Mouse (Mus musculus) retina, postnatal 7 days (tissue): ENCODE measurements at regions not wholly inside any gene's neighbourhood (a gene's known extent, or its start where the extent isn't known, plus 50 kb on each side); places are given as distances from the start of the nearest gene placed in this dataset.
"Not testable (repeated sequence)": the region's sequence is repeated elsewhere in the genome, so short reads cannot be mapped to it uniquely, and the experiment has no call there.

ENCODE experiments used
- DNase-seq: peaks from one replicate; pipeline ENCODE4 v3.0.0-alpha.2; 2012; ENCODE audit warnings: low read depth, low spot score

DNA sequence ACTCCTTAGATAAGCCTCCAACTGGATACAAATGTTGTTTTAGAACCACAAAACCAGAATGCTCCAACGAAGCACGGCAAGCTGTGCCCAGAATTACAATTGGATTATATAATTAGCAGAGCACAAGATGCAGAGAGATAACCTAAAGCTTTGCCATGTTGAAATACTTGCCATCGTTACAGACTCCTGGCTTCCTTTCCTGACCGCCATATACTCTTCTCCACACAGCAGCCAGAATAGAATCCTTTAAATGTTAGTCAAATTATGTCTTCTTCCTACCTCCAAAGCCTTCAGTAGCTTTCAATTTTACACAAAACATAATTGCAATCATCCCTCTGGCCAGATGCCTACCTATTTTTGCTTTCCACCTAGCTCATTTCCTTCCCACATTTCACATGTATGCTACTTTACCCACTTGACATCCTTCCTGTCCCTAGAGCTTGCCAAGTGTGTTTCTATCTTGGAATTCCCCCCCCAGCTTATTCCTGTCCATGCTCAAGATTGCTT, 52.8 kb upstream of the G2e3 start:
- DNase-seq: no peak

DNA sequence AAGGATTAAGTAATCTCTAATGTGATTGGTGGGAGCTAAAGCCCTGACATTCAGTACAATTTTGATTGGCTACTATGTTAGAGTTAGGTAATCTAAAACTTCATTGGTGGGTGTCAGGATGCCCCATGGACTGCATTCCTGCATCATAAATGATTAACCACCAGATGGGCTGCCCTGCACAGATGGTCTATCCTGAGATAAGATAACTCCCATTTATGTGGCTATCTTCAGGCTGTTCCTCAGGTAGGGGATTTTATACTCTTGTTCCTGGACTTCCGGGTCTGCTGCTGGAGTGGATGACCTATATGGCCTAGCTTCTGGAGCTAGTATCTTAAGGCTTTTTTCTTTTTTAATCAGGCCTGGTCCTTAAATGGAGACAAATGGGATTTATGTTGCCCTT, 69.5 kb upstream of the G2e3 start:
- no peak for DNase-seq

DNA sequence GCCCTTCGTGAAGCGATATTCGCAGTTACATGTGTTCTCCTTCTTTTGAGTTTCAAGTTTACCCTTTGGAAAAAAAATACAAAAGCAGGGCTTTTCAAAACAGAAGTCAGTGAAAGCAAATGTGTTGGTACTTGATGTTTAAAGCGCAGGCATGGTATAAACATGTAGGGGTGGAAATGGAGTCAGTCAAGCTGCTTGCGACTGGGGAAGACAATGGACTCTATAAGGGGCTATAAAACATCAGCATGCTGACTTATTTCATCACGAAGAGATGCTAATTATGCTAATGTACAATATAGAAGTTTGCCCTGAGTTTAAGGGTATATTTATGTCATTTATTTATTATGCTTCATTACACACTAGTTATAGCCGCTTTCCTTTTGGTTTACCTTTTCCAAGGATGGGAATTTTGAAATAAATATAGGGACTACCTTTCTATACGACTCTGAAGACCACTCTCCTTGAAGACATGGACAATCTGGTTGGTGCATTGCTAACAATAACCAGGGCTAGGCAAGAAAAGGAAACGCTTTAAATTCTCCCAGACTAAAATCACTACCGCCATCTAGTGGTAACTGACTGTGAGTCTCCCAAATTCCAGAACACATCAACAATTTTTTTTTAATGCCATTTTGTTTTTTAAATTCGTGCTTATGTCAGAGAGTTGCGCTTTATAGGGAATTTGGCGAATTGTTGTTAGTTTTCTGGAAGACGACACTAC, 71.9 kb upstream of the G2e3 start:
- peak; percentile 30 for DNase-seq

DNA sequence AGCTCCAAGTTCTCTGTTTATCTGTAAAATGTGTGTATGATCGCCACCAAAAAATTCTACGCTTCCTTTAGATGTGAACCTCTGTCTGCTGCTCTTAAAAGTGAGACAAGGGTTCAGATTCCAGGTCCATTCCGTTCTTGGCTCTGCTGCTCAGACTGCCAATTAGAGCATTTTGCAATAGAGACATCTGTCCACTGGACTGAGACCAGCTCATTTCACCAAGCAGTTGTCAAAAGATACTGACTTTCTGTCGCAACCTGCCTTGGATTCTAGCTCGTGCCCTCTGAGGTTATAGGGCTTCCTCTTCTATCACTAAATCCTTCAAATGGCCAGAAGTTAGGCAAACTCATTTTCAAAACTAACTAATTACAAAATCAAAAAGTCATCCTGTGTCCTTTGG, 74.4 kb upstream of the G2e3 start:
- no peak for DNase-seq

DNA sequence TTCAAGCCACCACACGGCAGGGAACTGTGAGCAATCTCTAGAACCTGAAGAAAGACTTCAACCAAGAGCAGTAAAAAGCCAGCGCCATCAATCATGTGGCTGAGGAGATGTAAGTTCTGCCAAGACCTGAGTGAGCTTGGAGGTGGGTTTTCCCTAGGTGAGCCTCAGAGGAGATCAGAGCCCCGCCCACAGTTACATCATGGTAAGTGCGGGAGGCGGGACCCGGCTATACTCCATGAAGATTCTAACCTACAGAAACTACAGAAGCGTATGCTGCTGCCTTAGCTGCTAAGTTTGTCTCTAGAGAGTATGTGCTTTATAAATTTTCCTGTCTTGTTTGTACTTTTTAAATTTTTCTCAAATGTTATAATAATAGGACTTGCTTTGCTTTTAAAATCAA, 105.0 kb upstream of the G2e3 start:
- DNase-seq: no peak

DNA sequence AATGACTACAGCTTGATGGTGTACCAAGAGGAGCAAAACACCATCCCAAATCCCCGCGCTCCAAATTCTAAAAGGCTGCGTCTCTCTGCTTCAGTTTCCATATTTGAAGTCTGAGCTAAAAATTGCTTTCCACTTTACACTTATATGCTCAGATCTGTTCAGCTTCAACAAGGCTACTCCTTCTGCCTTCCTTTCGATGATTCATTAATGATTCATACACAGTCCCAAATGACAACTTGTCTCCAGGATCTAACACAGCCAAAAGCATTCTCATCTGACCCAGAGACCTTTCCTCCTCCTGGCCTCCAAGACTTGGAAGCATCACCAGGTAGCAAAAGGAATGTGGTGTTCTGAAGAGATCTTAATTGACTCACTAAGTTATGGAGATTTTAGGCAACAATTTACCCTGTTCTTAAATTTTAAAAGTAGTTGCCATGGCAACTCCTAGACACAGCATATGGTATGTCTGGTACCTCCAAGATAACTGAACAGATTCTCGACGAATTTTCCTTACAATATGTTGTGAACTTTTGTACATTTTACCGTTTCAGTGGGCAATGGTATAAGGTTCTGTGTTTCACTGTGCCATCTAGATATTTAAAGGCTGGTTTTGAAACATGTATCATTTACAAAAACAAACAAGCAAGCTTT, 106.6 kb upstream of the G2e3 start:
- DNase-seq: no peak

DNA sequence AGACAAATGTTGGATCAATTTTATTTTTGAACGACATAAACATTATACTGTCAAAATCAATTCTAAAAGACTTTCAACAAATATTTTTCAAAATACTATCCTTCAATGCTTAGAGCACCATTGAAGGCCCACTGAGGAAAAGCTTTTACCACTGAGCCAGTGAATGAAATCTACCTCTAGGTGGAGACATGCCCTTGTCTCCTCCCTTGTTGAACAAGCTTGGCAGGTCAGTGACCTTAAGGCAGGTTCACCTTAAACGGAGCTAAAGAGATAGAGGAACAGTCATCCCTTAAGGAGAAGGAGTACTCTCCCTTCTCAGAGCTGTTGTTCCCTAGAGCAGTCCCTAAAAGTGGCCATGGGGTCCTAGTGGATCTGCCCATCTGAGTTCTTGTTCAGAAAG, 136.2 kb upstream of the G2e3 start:
- DNase-seq: no peak

DNA sequence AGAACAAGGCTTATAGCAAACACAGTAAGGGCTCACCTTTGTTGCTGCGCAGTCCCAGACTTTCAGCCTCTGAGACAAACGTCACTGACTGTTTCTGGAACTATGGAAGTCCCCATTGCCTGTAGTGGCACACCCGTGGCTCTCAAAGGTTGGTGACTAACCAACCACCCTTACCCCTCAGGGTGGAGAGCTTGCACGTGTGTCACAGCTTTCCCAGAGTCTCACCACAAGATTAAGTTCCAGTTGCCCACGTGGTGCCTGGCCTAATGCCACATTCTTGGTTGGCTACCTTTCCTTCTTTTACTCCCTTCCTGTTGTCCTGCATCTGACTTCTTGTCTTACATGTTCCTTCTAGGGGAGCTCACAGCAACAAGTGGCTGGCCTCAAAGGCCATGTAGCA, 151.6 kb upstream of the G2e3 start:
- no peak for DNase-seq

DNA sequence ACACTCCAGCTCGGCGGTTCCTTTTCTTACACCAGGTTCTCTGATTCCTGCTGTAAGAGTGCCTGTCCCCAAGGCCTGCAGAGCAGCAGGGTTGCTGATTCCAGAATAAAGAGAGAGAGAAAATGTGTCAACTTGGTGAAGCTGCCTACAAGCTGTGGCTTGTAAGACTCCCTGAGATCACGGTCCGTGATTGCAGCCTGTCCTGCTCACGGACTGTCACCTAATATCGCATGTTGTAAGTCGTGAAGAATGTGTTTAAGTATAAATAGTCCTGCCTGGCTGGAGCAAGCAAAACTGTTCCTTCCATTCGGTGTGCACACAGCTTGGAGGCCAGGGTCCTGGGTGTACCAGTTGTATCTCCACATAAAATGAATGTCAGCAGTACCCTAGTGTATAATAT, 152.7 kb upstream of the G2e3 start:
- DNase-seq: no peak

DNA sequence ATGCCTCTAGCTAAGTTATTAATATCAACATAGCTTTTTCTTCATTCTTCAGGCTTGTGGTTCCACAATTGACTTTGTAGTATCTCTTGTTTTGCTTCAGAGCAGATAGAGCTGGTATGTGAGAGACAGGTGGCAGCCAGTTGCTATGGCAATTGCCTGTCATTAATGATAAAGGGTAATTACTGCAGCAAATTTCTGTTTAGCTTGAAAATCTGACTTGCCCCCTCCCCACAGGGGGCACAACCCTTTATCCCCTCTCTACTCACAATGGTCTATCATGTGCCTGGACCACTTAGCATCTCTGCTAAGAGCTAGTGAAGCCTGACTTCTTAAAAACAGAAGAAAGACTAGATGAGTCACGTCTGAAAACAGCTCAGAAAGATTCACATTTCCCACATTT, 157.1 kb upstream of the G2e3 start:
- no peak for DNase-seq

DNA sequence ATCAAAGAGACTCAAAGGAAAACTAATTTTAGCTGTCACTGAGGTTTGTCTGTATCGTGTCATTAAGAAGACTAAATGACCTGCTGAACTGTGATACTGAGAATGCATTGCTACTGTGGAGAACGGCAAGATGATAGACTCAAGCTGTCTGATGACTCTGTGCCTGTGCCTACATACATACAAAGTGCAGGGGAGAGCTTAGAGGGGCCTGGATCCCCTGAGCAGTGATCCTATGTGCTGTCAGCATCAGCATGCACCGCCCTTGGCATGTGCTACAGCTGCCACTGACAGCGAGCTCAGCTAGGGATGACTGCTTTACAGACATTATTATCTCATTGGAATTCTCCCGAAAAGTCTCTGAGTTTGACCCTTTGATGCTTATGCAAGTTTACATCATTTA, 157.7 kb upstream of the G2e3 start:
- DNase-seq: no peak

DNA sequence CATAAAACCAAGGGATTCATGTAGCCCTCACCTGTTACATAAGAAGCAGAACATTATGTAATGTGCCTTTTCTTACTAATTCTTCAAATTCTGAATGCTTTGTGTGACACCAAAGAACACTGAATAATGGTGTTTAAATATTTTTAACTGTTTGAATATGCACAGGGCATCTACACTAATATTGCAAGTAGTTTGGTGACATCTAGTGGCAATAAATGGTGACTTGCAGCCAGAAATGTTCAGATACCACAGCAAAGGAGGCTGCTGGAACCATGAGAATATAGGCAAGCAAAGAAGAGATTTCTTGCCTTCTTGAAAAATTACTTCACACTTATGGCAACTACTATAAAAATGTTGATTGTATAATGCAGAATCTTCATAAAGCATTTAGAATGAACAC, 159.6 kb upstream of the G2e3 start:
- peak; percentile 25 for DNase-seq

DNA sequence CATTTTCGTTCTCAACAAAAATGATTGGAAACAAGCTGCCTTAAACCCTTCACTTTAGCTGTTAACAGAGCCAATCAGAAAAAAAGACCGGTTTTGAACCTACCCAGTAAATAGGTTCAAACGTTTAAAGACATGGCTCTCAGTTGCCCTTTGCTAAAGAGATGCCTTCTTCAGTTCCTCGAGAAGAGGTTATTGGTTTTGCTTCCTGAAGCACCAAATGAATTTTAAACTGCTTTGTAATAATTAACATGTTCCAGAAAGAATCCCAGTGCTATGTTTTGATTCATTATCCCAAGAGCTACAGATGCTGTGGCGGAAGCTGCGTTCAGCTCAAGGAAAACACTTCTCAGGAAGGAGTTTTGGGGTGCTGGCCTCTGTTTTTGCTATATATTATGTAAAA, 160.1 kb upstream of the G2e3 start:
- no peak for DNase-seq

DNA sequence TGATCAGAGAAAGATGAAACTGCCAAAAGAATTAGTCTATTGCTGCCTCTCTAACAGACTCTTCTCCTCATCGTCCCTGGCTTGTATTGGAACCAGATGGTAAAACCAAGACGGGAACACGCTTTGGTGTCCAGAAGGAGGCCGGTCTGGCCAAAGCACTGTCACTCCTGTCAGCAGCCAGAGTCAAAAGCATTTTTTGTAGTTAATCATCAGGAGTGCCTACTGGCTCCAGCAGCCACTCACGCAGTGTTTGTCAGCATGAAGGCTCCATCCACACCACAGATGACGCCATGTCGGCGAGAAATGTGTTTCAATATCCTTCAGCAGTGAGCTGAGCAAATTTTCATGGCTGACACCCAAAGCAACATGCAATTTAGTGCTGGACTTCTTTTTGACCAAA, 162.1 kb upstream of the G2e3 start:
- no peak for DNase-seq

DNA sequence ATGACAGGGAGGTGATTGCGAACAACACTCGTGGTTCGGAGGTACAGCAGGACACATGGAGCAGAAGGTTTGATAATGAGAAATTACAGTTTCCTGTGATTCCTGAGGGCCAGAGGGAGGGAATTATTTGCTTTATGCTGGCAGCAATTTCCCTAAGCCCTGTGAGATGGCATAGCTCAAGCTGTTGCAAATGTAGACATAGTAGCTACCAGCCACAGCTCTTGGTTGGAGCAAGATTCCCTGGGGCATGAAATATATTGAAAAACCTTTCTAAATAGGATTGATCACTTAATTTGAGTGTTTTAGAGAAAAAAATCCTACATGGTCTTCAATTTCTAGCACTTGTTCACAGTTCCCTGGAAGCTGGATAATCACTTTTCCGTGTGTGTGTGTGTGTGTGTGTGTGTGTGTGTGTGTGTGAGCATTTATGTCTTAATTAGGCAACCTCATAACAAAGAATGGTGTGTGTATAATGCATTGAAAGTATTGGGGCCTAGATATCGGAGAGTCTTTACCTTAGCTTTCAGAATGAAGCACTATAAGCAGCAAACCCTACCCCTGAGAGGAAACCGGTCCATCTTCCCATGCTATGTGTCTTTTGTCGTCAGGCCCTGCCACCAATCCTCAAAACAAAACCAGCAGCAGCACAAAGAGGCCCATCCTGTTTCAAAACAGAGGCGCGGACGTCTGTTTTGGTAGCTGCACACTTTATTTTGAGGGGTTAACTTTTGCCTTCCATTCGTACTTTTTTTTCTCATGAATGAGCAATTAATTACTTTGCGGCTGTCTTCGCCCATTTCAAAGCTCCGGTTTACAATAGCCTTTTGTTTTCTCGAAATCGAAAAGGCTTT, 172.7 kb upstream of the G2e3 start:
- DNase-seq: no peak

DNA sequence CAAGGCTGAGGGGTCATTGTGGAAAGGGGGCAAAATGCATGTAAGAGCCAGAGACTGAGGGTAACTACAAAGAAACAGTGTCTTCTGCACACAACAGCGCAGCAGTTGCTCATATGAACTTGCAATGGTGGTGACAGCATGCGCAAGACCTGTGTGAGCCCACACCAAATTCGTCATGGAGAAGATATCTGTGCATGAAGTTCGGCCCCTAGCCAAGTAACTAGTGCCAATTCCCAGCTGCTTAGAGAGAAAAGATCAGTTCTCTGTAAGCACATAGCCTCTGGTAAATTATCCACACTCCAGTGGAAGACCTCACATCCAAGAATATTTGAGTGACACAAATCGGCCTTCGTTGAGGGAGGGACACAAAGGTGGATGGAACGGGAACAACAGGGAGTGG, 182.7 kb upstream of the G2e3 start:
- no peak for DNase-seq

DNA sequence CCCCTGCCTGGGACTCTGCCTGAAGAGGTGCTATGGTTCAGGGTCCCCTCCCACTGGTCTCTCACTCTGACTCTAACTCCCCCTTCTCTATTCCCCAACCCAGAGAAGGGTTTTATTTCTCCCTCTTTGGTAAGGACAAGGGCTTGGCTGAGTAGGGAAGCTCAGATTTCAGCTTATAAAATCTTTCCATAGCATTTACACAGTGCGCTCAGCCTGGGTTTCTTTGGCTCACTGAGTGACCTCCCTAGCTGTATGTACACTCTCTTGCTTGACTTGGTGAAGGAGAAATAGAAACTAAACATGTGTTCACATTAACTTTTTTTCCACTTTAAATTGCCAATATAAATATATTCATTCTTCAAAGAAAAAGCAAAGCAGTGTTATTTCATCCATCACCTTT, 186.9 kb upstream of the G2e3 start:
- no peak for DNase-seq

DNA sequence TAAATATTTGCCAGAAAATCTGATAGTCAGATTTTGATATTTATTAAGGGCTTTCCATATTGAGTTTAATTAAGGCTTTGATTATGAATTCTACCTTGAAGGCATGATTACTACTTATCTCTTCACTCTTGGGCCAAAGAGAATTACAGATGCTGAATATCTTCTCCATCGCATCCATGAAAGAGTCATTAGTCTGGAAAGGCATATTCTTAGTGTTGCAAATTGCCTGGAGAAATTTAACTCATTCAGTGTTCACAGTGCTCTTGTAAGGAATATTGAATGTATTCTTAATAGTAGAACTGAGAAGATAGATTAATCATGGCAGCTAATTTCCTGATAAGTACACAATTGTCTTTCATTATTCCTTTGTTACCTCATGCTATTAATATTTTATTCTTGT, 187.7 kb upstream of the G2e3 start:
- DNase-seq: no peak

DNA sequence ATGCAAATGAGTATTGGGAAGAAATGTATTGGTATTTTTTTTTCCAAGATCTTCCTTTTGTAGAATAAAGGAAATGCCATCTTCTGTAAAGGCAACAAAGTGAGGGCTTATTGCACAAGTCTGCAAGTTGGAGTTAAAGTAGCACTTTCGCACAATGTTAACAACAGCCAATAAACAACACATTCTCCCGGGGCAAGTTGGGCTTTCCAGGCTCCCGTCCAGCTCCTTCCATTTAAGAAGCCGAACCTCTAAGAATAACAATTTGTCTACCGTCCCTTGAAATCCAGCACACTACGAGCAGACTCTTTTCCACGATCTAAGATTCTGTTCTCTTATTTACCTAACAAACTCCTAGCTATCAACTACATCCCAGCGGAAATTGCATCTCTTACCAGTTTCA, 199.9 kb upstream of the G2e3 start:
- DNase-seq: no peak

DNA sequence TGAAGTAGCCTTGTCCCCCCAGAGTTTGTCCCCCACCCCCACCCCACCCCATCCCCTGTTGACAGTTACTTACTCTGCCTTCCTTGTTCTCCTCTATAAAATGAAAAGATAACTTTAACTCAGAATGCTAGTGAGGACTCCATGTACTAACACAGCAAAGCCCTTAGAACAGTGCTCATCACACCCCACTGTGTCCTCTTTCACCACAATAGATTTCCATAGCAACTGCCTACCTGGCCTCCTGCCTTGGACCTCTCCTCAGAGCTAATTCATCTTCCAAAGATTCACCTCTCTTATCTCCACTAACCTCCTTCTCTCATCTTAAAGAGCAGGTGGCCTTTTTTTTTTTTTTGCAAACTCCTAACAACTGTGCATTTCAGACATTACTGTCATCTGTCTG, 204.0 kb upstream of the G2e3 start:
- DNase-seq: no peak

DNA sequence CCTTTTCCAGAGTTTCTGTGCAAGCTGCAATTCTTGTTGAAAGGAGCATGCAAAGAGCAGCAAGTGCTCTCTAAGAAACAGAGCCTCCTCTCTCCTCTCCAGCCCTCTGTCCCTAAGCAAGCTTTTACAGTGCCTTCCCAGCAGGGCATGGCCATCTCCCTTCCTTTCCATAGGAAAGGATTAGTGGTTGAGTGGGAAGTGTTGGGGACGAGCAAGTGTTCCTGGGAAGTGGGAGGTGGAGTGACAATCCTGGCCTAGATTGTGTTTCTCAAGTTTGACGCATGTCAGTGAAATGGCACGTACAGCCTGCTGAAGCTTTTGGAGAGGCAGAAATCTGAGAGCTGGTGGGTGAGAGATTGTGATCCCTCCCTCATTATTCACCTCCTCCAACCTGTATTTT, 204.7 kb upstream of the G2e3 start:
- no peak for DNase-seq

DNA sequence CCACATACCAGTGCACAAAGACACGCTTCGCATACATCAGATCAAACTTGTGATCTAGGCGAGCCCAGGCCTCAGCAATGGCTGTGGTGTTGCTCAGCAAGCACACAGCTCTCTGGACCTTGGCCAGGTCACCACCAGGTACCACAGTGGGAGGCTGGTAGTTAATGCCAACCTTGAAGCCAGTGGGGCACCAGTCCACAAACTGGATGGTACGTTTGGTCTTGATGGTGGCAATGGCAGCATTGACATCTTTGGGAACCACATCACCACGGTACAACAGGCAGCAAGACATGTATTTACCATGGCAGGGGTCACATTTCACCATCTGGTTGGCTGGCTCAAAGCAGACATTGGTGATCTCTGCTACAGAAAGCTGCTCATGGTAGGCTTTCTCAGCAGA, 214.2 kb upstream of the G2e3 start:
- not testable (repeated sequence) for DNase-seq

DNA sequence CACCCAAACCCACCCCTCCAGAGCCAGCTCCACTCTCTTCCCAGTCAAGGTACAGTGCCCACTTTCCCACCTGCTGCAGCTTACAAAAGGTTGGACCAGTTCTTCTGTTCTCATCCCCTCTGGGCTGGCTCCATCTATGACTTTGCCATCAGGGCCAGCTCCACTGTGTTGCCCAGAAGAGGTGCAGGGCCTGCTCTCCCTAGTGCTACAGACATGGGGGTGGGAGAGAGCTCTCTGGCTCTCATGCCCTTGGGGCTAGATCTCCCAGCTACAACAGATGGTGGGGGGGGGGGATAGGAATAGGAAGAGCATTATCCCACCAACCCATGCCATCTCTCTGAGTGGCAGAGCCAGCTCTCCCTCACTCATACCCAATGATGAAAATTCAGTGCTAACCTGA, 219.6 kb upstream of the G2e3 start:
- DNase-seq: no peak
